Mouse (Mus musculus): ENCODE results near the gene BC049762.

Gene BC049762

GRCm38 (mm10) chr11:51262342-51263285 lies at the start of gene BC049762:
BC049762 (minus strand) TSS chr11:51263046.
- peak; percentile 99 for DNase-seq (ENCODE audit: low spot score)

DNA sequence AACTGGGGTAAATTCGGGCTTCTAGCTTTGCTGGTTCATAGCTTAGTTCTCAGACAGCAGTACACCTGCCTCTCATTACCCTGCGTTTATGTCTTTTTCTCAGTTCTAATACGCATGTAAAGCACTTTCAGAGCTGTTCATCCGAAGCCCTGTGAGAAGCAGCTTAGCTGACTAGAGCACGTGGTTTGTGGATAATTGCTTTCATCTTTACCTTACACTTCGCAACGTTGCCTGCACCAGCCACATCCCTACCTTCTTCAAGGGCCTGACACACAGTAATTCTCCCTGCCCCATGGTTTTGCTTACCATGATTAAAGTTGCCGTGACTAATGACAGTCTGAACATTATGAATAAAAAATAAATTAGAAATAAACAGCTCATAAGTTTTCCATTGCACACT lies 49.0 kb upstream of the BC049762 start:
- DNase-seq (ENCODE audit: low spot score), result no peak

- DNase-seq (ENCODE audit: low spot score), result no peak
Observed at GRCm38 (mm10) chr11:51308306-51308705, 45.5 kb upstream of the BC049762 start.

DNA sequence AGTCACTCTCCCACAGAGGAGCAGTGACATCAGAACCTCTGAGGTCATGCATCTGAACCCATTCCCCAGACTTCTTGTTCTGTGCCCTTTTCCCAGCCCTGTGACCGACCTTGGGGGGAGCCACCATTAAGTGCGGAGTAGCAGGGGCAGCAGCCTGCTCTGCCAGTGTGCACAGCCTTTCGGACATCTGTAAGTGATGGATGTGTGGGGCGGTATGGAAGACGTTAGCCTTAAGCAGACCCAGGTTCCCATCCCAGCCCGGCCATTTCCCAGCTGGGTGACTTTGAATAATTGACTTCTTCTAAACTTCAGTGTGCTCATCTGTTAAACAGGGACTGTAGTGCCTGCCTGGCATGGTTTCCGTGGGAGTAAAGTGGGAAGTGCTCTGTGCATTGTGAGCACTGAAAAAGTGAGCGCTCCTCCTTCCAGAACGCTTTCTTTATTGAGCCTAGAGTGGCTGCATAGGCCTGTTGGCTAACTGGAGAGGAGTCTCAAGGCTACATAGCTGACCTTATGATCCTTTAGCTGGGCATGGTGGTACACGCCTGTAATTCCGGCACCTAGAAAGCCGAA lies 41.2 kb upstream of the BC049762 start:
- peak; percentile 47 for DNase-seq (ENCODE audit: low spot score)

GRCm38 (mm10) chr11:51302396-51302795 lies 39.5 kb upstream of the BC049762 start:
- DNase-seq (ENCODE audit: low spot score), result no peak

GRCm38 (mm10) chr11:51298691-51299090 lies 35.8 kb upstream of the BC049762 start:
- no peak for DNase-seq (ENCODE audit: low spot score)

- DNase-seq (ENCODE audit: low spot score), result no peak
Observed at GRCm38 (mm10) chr11:51295742-51296141, 32.9 kb upstream of the BC049762 start.

- DNase-seq (ENCODE audit: low spot score), result no peak
Observed at GRCm38 (mm10) chr11:51293956-51294530, 31.2 kb upstream of the BC049762 start.

- peak; percentile 80 for DNase-seq (ENCODE audit: low spot score)
Observed at GRCm38 (mm10) chr11:51290066-51290955, 27.5 kb upstream of the BC049762 start.

GRCm38 (mm10) chr11:51289564-51290041 lies 26.8 kb upstream of the BC049762 start, which contains the start of gene Col23a1:
Col23a1 (plus strand) TSS chr11:51289920.
- DNase-seq (ENCODE audit: low spot score), result peak; percentile 93

DNA sequence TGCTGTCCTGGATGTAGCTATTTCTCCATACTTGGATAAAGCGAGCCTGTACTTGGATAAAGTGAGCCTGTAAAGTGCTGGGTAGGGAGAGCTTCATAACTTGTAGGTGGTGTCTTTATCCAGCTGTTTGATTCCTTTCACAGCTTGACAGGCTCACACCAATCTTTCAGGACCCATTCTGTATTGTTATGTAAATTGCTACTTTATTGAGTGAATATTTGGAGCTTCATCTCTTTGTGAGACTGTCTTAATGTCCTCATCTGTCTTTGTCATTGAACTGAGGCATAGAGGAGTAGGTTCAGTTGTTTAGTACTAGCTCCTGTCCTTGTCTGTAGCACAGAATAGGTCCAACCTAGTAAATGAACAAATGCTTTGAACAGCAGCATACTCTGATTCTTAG lies 11.6 kb upstream of the BC049762 start:
- DNase-seq (ENCODE audit: low spot score), result no peak

GRCm38 (mm10) chr11:51265326-51265725 lies 2.5 kb upstream of the BC049762 start:
- DNase-seq (ENCODE audit: low spot score), result peak; percentile 64

DNA sequence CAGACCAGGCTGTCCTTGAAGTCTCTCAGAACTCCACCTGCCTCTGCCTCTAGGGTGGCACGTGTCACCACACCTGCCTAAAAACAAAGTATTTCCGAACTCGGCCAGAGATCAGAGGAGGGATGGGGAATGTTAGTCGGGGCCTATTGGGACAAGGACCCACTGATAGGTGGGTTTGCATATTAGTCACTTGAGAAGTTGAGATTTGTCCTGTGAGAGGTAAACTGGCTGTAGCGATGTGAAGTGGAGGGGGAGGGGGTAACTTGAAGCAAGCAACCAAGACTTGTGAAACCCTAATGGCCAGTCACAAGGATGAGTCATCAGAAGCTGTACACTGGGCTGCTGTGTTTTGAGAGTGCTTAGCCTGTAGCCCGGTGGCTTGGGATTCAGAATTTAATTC lies 1.5 kb upstream of the BC049762 start:
- peak; percentile 47 for DNase-seq (ENCODE audit: low spot score)

GRCm38 (mm10) chr11:51263286-51263831 lies 513 bp upstream of the BC049762 start:
- DNase-seq (ENCODE audit: low spot score), result no peak

DNA sequence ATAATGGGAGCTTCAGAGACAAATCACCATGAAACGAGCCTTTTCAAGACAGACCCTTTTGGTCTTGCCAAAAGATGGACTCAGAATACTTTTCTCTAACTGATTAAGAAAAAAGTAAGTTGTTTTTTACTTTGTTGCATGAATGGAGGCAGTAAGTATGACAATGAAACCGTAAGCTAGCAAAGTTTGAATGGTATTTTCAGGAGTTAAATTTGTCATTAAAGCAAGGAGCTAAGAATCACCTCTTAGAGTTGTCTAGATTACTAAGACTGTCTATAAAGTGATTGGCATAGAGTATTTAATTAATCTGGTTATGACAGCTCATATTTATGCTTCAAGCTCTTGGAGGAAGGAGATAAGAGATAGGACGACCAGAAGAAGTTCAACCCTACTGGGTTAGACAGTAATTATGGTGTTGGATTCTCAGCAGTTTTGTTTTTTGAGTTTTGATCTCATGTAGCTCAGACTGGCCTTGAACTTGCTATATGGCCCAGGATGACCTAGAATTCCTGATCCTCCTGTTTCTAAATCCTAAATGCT lies 1.1 kb downstream of the BC049762 start, which contains the start of gene Clk4:
Clk4 (plus strand) TSS at position 51 of the 540 bp plus-strand sequence.
- DNase-seq (ENCODE audit: low spot score), result no peak

GRCm38 (mm10) chr11:51257006-51257405 lies 5.8 kb downstream of the BC049762 start:
- no peak for DNase-seq (ENCODE audit: low spot score)

DNA sequence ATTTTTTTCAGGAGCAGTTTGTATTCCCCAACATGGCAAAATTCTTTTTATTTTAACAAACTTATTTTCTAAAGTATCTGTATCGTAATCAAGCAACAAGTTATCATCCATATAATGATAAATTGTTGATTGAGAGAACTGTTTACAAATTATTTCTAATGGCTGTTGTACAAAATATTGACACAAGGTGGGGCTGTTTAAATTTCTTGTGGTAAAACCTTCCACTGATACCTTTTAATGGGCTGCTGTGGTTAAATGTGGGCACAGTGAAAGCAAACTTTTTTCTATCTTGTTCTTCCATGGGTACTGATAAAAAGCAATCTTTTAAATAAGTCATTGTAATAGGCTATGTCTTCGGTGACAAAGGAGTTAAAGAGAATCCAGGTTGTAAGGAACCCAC lies 19.9 kb downstream of the BC049762 start:
- peak; percentile 8 for DNase-seq (ENCODE audit: low spot score)

DNA sequence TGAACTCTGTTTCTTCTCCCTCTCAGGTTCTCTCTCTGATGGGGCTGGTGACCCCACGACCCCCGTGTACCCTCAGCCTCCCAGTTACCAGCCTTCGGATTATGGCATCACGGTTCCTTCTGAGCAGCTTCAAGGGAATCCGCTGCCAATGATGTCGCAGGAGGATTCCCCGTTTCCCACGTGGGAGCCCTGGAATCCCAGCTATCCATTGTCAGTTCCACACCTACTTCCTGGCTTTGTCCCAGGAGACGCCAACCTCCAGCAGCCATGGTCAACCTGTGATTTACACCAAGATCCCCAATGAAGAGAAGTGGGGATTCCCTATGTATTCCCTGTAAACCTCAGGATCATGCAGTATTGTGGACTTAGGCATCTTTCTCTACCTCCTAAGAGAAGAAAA lies 28.2 kb downstream of the BC049762 start:
- DNase-seq (ENCODE audit: low spot score), result no peak

- no peak for DNase-seq (ENCODE audit: low spot score)
Observed at GRCm38 (mm10) chr11:51227104-51227503, 35.7 kb downstream of the BC049762 start.

DNA sequence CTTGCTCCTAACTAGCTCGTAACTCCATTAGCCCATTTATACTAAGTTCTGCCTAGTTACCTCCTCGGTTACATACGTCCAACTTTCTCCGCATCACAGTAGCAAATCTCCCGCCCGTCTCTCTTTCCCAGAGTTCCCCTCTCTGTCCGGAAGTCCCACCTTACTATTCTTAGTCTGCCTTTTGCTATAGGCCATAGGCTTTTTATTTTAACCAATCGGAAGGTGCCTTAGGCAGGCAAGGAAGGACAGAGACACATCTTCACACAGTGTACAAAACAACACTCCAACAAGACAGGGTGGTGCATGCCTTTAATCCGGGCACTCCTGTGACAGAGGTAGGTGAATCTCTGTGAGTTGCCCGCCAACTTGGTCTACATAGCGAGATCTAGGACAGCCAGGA lies 42.5 kb downstream of the BC049762 start, which contains the start of gene Gm12569:
Gm12569 (plus strand) TSS at position 166 of the 400 bp plus-strand sequence.
- DNase-seq (ENCODE audit: low spot score), result no peak

Data from embryo, embryonic 10.5 days (tissue).